In genomic region chr8:44867666-44868065, GRCm38 (mm10) we compare ENCODE assay signal across 23 mouse cellular contexts.
DNase-seq lines count a peak whose midpoint lies in the region; ATAC-seq lines count a peak whose summit lies in the region.
"Had no signal": no experiment of that assay in that cellular context is flagged by ENCODE, and none has a peak within 500 bp of the region (broad histone marks: within the 10 kb centered on the region; RNA-seq: fewer than 3 reads in every experiment).

No protein-coding gene starts in this region.

- H3K27me3 ChIP-seq in embryonic facial prominence, embryonic 11.5 days (ENCODE audit: control insufficient read depth, insufficient read depth, low read length) = no peaks in the 10 kb centered on the region
- H3K27me3 ChIP-seq in embryonic facial prominence, embryonic 10.5 days (replicated peaks; ENCODE audit: low read depth, poor library complexity, severe bottlenecking) = no peaks in the 10 kb centered on the region
- H3K27me3 ChIP-seq in lung, embryonic 15.5 days = no peaks in the 10 kb centered on the region
- no peaks in the 10 kb centered on the region for H3K27me3 ChIP-seq in stomach, embryonic 15.5 days (replicated peaks)
- H3K27me3 ChIP-seq: heart, embryonic 15.5 days; hindbrain, embryonic 15.5 days; liver, embryonic 13.5 days had no signal

- WGBS in embryonic facial prominence, embryonic 11.5 days = 52% methylated on average over 5 of the region's 5 CpGs
- WGBS in embryonic facial prominence, embryonic 10.5 days = 72% methylated on average over 5 of the region's 5 CpGs
- WGBS in lung, embryonic 15.5 days = 25% methylated on average over 5 of the region's 5 CpGs
- WGBS in stomach, embryonic 15.5 days = 32% methylated on average over 5 of the region's 5 CpGs

- H3K4me2 ChIP-seq in embryonic facial prominence, embryonic 11.5 days (ENCODE audit: low read depth, low read length) = no peak overlapping the region
- peak overlapping the region; percentile 18; the same call in 1 of the 2 replicates for H3K4me2 ChIP-seq in lung, embryonic 15.5 days
- peak overlapping the region; percentile 29 for H3K4me2 ChIP-seq in stomach, embryonic 15.5 days
- H3K4me2 ChIP-seq: heart, embryonic 15.5 days; hindbrain, embryonic 15.5 days; liver, embryonic 13.5 days had no signal

- no peaks in the 10 kb centered on the region for H3K36me3 ChIP-seq in embryonic facial prominence, embryonic 11.5 days (replicated peaks; ENCODE audit: control insufficient read depth, insufficient read depth, low read depth, low read length)
- H3K36me3 ChIP-seq in embryonic facial prominence, embryonic 10.5 days (replicated peaks) = no peaks in the 10 kb centered on the region
- no peaks in the 10 kb centered on the region for H3K36me3 ChIP-seq in lung, embryonic 15.5 days
- H3K36me3 ChIP-seq in stomach, embryonic 15.5 days = no peaks in the 10 kb centered on the region
- H3K36me3 ChIP-seq: heart, embryonic 15.5 days; hindbrain, embryonic 15.5 days; liver, embryonic 13.5 days; midbrain, embryonic 10.5 days had no signal

- no peak overlapping the region for H3K27ac ChIP-seq in embryonic facial prominence, embryonic 11.5 days (replicated peaks; ENCODE audit: low read depth, low read length)
- H3K27ac ChIP-seq in embryonic facial prominence, embryonic 10.5 days (replicated peaks) = no peak overlapping the region; the same call in 1 of the 2 replicates
- H3K27ac ChIP-seq in lung, embryonic 15.5 days = no peak overlapping the region
- peak overlapping the region; percentile 72; the same call in 1 of the 2 replicates for H3K27ac ChIP-seq in stomach, embryonic 15.5 days
- H3K27ac ChIP-seq: heart, embryonic 15.5 days; hindbrain, embryonic 15.5 days; liver, embryonic 13.5 days; macrophage; midbrain, embryonic 10.5 days had no signal

- DNase-seq in embryonic facial prominence, embryonic 11.5 days (ENCODE audit: low spot score) = peak; percentile 29
- DNase-seq in embryonic facial prominence, embryonic 10.5 days (ENCODE audit: low spot score) = no peak
- no peak for DNase-seq in lung, postnatal 4 days
- no peak for DNase-seq in spleen, postnatal 10 days (ENCODE audit: low spot score in 2 of 2)
- DNase-seq in layer of hippocampus, postnatal 14 days (ENCODE audit: low spot score in 2 of 2) = no peak
- DNase-seq: adrenal gland, postnatal 10 days; cerebellum, adult 18-20 months; cerebellum, postnatal 25 days; gastrocnemius, postnatal 36 days; heart, postnatal 4 days; kidney, adult 11 months; layer of hippocampus, adult 9-11 months; liver, embryonic 13.5 days; lung, adult 2 months; right cerebral cortex, adult 18-20 months; right cerebral cortex, postnatal 4 days had no signal

- no peaks in the 10 kb centered on the region for H3K9me3 ChIP-seq in embryonic facial prominence, embryonic 11.5 days (replicated peaks; ENCODE audit: control insufficient read depth, low read length)
- H3K9me3 ChIP-seq in embryonic facial prominence, embryonic 10.5 days = no peaks in the 10 kb centered on the region
- no peaks in the 10 kb centered on the region for H3K9me3 ChIP-seq in lung, embryonic 15.5 days
- H3K9me3 ChIP-seq in stomach, embryonic 15.5 days = no peaks in the 10 kb centered on the region
- H3K9me3 ChIP-seq: heart, embryonic 15.5 days; hindbrain, embryonic 15.5 days; liver, embryonic 13.5 days; midbrain, embryonic 10.5 days had no signal

- no peak overlapping the region for H3K4me3 ChIP-seq in embryonic facial prominence, embryonic 11.5 days (ENCODE audit: low read depth, low read length)
- no peak overlapping the region for H3K4me3 ChIP-seq in embryonic facial prominence, embryonic 10.5 days
- H3K4me3 ChIP-seq in lung, embryonic 15.5 days = no peak overlapping the region
- no peak overlapping the region for H3K4me3 ChIP-seq in stomach, embryonic 15.5 days (replicated peaks)
- H3K4me3 ChIP-seq: heart, embryonic 15.5 days; hindbrain, embryonic 15.5 days; liver, embryonic 13.5 days; midbrain, embryonic 10.5 days had no signal

- no peaks in the 10 kb centered on the region for H3K4me1 ChIP-seq in embryonic facial prominence, embryonic 11.5 days (ENCODE audit: control insufficient read depth, insufficient read depth, low read length)
- H3K4me1 ChIP-seq in embryonic facial prominence, embryonic 10.5 days = peaks cover 23% of the 10 kb centered on the region
- peaks cover 6% of the 10 kb centered on the region; the same call in 1 of the 2 replicates for H3K4me1 ChIP-seq in lung, embryonic 15.5 days
- no peaks in the 10 kb centered on the region for H3K4me1 ChIP-seq in stomach, embryonic 15.5 days
- H3K4me1 ChIP-seq: heart, embryonic 15.5 days; hindbrain, embryonic 15.5 days; liver, embryonic 13.5 days; midbrain, embryonic 10.5 days had no signal

- no peak overlapping the region for H3K9ac ChIP-seq in embryonic facial prominence, embryonic 11.5 days (replicated peaks; ENCODE audit: low read length)
- no peak overlapping the region for H3K9ac ChIP-seq in lung, embryonic 15.5 days
- H3K9ac ChIP-seq in stomach, embryonic 15.5 days = no peak overlapping the region
- H3K9ac ChIP-seq: heart, embryonic 15.5 days; hindbrain, embryonic 15.5 days; liver, embryonic 13.5 days had no signal

- ATAC-seq in embryonic facial prominence, embryonic 11.5 days (replicated peaks; ENCODE audit: insufficient number of reproducible peaks, low FRiP score, low TSS enrichment, low read depth) = no peak
- no peak for ATAC-seq in lung, embryonic 15.5 days (ENCODE audit: borderline replicate concordance, extremely low read depth, low FRiP score, low TSS enrichment)
- ATAC-seq in stomach, embryonic 15.5 days (ENCODE audit: insufficient read depth, low FRiP score, low read depth) = no peak
- ATAC-seq: midbrain, embryonic 16.5 days had no signal
